Mouse (Mus musculus): Measurements from ENCODE around the gene Psme2. TPM values are rescaled to one million over a fixed set of nuclear protein-coding genes. Genes with fewer than 3 reads are reported as not detected.

Psme2 gene
- total RNA-seq, 2 experiments from 2014 or later: 370 to 374 TPM

Other genes starting within 250 kb of the Psme2 start
Only the 30 nearest of the 31 such genes appear.
- 38.9 and 48.0 TPM in 2 replicates for gene Dhrs4, start 112.4 kb downstream of the Psme2 start, total RNA-seq (2015)
- gene Dhrs4, start 112.4 kb downstream of the Psme2 start, total RNA-seq (2017): 58.8 and 67.3 TPM in 2 replicates
- gene Carmil3, start 100.5 kb downstream of the Psme2 start, total RNA-seq (2015): 0.05 and 0.15 TPM in 2 replicates
- not detected in 2 replicates for gene Carmil3, start 100.5 kb downstream of the Psme2 start, total RNA-seq (2017)
- gene Cpne6, start 80.7 kb downstream of the Psme2 start, total RNA-seq (2015): not detected in 2 replicates
- gene Cpne6, start 80.7 kb downstream of the Psme2 start, total RNA-seq (2017): not detected in 2 replicates
- not detected in 2 replicates for gene Nrl, start 66.1 kb downstream of the Psme2 start, total RNA-seq (2015)
- not detected in 2 replicates for gene Nrl, start 66.1 kb downstream of the Psme2 start, total RNA-seq (2017)
- 17.6 and 18.9 TPM in 2 replicates for gene Pck2, start 50.8 kb downstream of the Psme2 start, total RNA-seq (2015)
- 32.5 and 44.3 TPM in 2 replicates for gene Pck2, start 50.8 kb downstream of the Psme2 start, total RNA-seq (2017)
- 32.6 and 45.9 TPM in 2 replicates for gene Dcaf11, start 31.1 kb downstream of the Psme2 start, total RNA-seq (2015)
- 61.1 and 69.1 TPM in 2 replicates for gene Dcaf11, start 31.1 kb downstream of the Psme2 start, total RNA-seq (2017)
- gene A730061H03Rik, start 30.7 kb downstream of the Psme2 start, total RNA-seq (2015): 1.5 and 4.6 TPM in 2 replicates
- 3.3 and 8.2 TPM in 2 replicates for gene A730061H03Rik, start 30.7 kb downstream of the Psme2 start, total RNA-seq (2017)
- 0.81 TPM in 1 of 2 replicates, not detected in the other for gene Fitm1, start 15.5 kb downstream of the Psme2 start, total RNA-seq (2015)
- gene Fitm1, start 15.5 kb downstream of the Psme2 start, total RNA-seq (2017): 0.20 and 1.00 TPM in 2 replicates
- 899 and 931 TPM in 2 replicates for gene Psme1, start 13.0 kb downstream of the Psme2 start, total RNA-seq (2015)
- 334 and 421 TPM in 2 replicates for gene Psme1, start 13.0 kb downstream of the Psme2 start, total RNA-seq (2017)
- gene Emc9, start 5.8 kb downstream of the Psme2 start, total RNA-seq (2015): 5.1 and 5.5 TPM in 2 replicates
- gene Emc9, start 5.8 kb downstream of the Psme2 start, total RNA-seq (2017): 6.9 and 9.7 TPM in 2 replicates
- gene Rnf31, start 595 bp upstream of the Psme2 start, total RNA-seq (2015): 23.5 and 34.4 TPM in 2 replicates
- 10.5 and 11.3 TPM in 2 replicates for gene Rnf31, start 595 bp upstream of the Psme2 start, total RNA-seq (2017)
- gene Irf9, start 12.5 kb upstream of the Psme2 start, total RNA-seq (2015): 20.6 and 24.8 TPM in 2 replicates
- 28.2 and 31.3 TPM in 2 replicates for gene Irf9, start 12.5 kb upstream of the Psme2 start, total RNA-seq (2017)
- 3.5 and 9.5 TPM in 2 replicates for gene Rec8, start 26.9 kb upstream of the Psme2 start, total RNA-seq (2015)
- 0.87 and 4.6 TPM in 2 replicates for gene Rec8, start 26.9 kb upstream of the Psme2 start, total RNA-seq (2017)
- 28.3 and 31.0 TPM in 2 replicates for gene Ipo4, start 44.8 kb upstream of the Psme2 start, total RNA-seq (2015)
- gene Ipo4, start 44.8 kb upstream of the Psme2 start, total RNA-seq (2017): 12.6 and 19.2 TPM in 2 replicates
- 6.7 and 8.5 TPM in 2 replicates for gene Gm49378, start 46.8 kb upstream of the Psme2 start, total RNA-seq (2015)
- 1.5 and 4.9 TPM in 2 replicates for gene Gm49378, start 46.8 kb upstream of the Psme2 start, total RNA-seq (2017)
- gene Tm9sf1, start 52.7 kb upstream of the Psme2 start, total RNA-seq (2015): 35.8 and 39.1 TPM in 2 replicates
- gene Tm9sf1, start 52.7 kb upstream of the Psme2 start, total RNA-seq (2017): 47.3 and 56.1 TPM in 2 replicates
- 0.37 and 0.62 TPM in 2 replicates for gene Tssk4, start 59.1 kb upstream of the Psme2 start, total RNA-seq (2015)
- 0.08 and 0.88 TPM in 2 replicates for gene Tssk4, start 59.1 kb upstream of the Psme2 start, total RNA-seq (2017)
- 19.3 and 21.4 TPM in 2 replicates for gene Mdp1, start 69.4 kb upstream of the Psme2 start, total RNA-seq (2015)
- gene Mdp1, start 69.4 kb upstream of the Psme2 start, total RNA-seq (2017): 21.7 and 22.4 TPM in 2 replicates
- 29.4 and 36.0 TPM in 2 replicates for gene Gmpr2, start 80.8 kb upstream of the Psme2 start, total RNA-seq (2015)
- gene Gmpr2, start 80.8 kb upstream of the Psme2 start, total RNA-seq (2017): 38.1 and 39.5 TPM in 2 replicates
- 491 and 506 TPM in 2 replicates for gene Nedd8, start 81.0 kb upstream of the Psme2 start, total RNA-seq (2015)
- gene Nedd8, start 81.0 kb upstream of the Psme2 start, total RNA-seq (2017): 258 and 288 TPM in 2 replicates
- 19.4 and 23.1 TPM in 2 replicates for gene Tinf2, start 90.7 kb upstream of the Psme2 start, total RNA-seq (2015)
- 17.7 and 26.3 TPM in 2 replicates for gene Tinf2, start 90.7 kb upstream of the Psme2 start, total RNA-seq (2017)
- gene Tgm1, start 122.8 kb upstream of the Psme2 start, total RNA-seq (2015): 0.35 and 0.61 TPM in 2 replicates
- gene Tgm1, start 122.8 kb upstream of the Psme2 start, total RNA-seq (2017): 0.20 and 1.1 TPM in 2 replicates
- 8.7 and 14.0 TPM in 2 replicates for gene Rabggta, start 131.2 kb upstream of the Psme2 start, total RNA-seq (2015)
- gene Rabggta, start 131.2 kb upstream of the Psme2 start, total RNA-seq (2017): 12.6 and 14.0 TPM in 2 replicates
- 45.7 and 50.9 TPM in 2 replicates for gene Dhrs1, start 154.6 kb upstream of the Psme2 start, total RNA-seq (2015)
- 11.5 and 30.2 TPM in 2 replicates for gene Dhrs1, start 154.6 kb upstream of the Psme2 start, total RNA-seq (2017)
- 25.6 and 26.5 TPM in 2 replicates for gene Nop9, start 154.6 kb upstream of the Psme2 start, total RNA-seq (2015)
- gene Nop9, start 154.6 kb upstream of the Psme2 start, total RNA-seq (2017): 27.8 and 32.2 TPM in 2 replicates
- gene Cideb, start 167.3 kb upstream of the Psme2 start, total RNA-seq (2015): 0.20 and 0.77 TPM in 2 replicates
- 0.51 TPM in 1 of 2 replicates, not detected in the other for gene Cideb, start 167.3 kb upstream of the Psme2 start, total RNA-seq (2017)
- 0.39 and 0.44 TPM in 2 replicates for gene Ltb4r2, start 170.3 kb upstream of the Psme2 start, total RNA-seq (2015)
- gene Ltb4r2, start 170.3 kb upstream of the Psme2 start, total RNA-seq (2017): 0.47 and 0.62 TPM in 2 replicates
- gene Ltb4r1, start 174.8 kb upstream of the Psme2 start, total RNA-seq (2015): 18.5 and 19.9 TPM in 2 replicates
- 31.4 and 42.4 TPM in 2 replicates for gene Ltb4r1, start 174.8 kb upstream of the Psme2 start, total RNA-seq (2017)
- gene Adcy4, start 193.0 kb upstream of the Psme2 start, total RNA-seq (2015): 0.05 TPM in 1 of 2 replicates, not detected in the other
- not detected in 2 replicates for gene Adcy4, start 193.0 kb upstream of the Psme2 start, total RNA-seq (2017)
- 116 and 152 TPM in 2 replicates for gene Ripk3, start 197.8 kb upstream of the Psme2 start, total RNA-seq (2015)
- gene Ripk3, start 197.8 kb upstream of the Psme2 start, total RNA-seq (2017): 25.3 and 49.9 TPM in 2 replicates